Mouse (Mus musculus): ENCODE data around the gene Gpr182. TPM values are rescaled to one million over a fixed set of nuclear protein-coding genes. Genes with fewer than 3 reads are reported as not detected.

The Gpr182 gene
- polyA plus RNA-seq, 1 experiment from 2014 or later = 15.2 TPM

- Histone ChIP-seq H3K4me1 (peaks cover 18% of the 10 kb centered on the region), H3K4me3 (no peak overlapping the region), H3K27ac (0 out of 2 replicates have a peak overlapping the region, but pooled peaks have one; percentile 23), H3K36me3 (0 out of 2 replicates have a peak, but pooled peaks cover 6% of the 10 kb centered on the region), H3K27me3 (ENCODE audit: insufficient read depth, poor library complexity, severe bottlenecking) (no peaks in the 10 kb centered on the region), H3K9me3 (no peaks in the 10 kb centered on the region)
- WGBS = 65% methylated on average over 6 of the region's 6 CpGs
- DNase-seq (ENCODE audit: low spot score) = no peak
Measured at GRCm38 (mm10) chr10:127754566-127755166, 3.1 kb upstream of the Gpr182 start.

- H3K4me3 ChIP-seq = peak overlapping the region; percentile 58
- no peaks in the 10 kb centered on the region for H3K27me3 ChIP-seq (ENCODE audit: insufficient read depth, poor library complexity, severe bottlenecking)
- H3K9me3 ChIP-seq = no peaks in the 10 kb centered on the region
- H3K4me1 ChIP-seq = peaks cover 34% of the 10 kb centered on the region
- WGBS = 44% methylated on average over 24 of the region's 24 CpGs
- peak overlapping the region; percentile 72 for H3K27ac ChIP-seq
- peaks cover 40% of the 10 kb centered on the region for H3K36me3 ChIP-seq
- DNase-seq (ENCODE audit: low spot score) = peak; percentile 71
Measured at GRCm38 (mm10) chr10:127750136-127750777, 1.3 kb downstream of the Gpr182 start.

DNA sequence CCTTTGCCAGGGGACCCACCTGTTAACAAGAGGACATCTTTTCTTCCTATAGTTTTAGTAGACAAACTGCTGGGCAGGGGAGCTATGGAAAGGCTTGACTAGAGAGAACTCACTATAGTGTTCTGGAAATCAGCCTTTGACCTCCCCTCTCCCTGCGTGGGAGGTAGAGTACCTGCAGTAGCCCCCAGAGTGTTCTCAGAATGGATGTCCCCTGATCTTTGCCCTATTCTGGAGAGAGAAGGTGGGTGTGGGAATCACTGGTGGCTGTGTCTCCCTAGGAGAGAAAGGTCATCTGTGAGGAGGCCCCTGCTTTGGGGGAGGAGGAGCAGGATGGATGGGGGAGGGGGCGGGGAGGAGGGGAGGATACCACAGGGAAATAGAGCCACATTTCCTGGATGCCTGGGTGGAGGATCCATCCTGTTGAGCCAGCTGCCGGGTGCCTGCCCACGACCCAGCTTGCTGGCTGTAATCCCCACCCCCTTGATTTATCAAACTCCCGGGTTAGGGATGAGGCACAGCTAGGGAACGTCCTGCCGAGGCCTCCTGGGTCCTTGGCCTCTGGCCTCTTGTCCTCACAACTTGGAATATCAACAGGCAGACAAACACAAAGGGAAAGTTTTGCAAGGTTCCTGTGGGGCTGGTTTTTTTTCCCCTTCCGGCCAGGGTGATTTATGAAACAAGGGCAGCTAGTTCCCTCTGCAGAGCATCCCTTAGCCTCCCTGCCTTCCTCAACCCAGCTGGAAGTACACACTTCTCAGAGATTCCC is 2.5 kb downstream of the Gpr182 start:
- H3K4me3 ChIP-seq = peak overlapping the region; percentile 58

DNA sequence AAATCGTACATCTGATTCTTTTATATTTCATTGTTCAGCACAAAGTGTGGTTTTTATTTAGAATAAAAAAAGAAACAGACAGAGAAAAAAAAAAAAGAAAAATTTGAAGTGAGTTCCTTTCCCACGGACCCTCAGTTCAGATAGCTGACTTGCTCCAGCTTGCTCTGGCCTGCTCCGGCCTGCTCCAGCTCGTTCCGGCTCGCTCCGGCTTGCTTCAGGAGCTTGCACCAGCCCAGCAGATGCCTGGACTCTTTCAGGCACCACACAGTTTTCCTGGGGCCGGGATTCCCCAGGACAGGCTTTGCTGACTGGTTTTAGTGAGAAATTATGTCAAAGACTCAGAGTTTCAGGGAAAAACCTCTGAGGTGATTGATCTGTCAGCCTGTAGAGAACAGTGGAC is 4.3 kb downstream of the Gpr182 start:
- Histone ChIP-seq H3K4me3 (0 out of 2 replicates have a peak overlapping the region, but pooled peaks have one; percentile 29), H3K9me3 (no peaks in the 10 kb centered on the region), H3K27me3 (ENCODE audit: insufficient read depth, poor library complexity, severe bottlenecking) (no peaks in the 10 kb centered on the region), H3K4me1 (peaks cover 31% of the 10 kb centered on the region), H3K27ac (peak overlapping the region; percentile 56; the same call in 1 of the 2 replicates), H3K36me3 (peaks cover 68% of the 10 kb centered on the region)
- WGBS = 87% methylated on average over 8 of the region's 8 CpGs
- DNase-seq (ENCODE audit: low spot score) = no peak

More for the DNA sequence above, 2.5 kb downstream of the Gpr182 start:
- Histone ChIP-seq H3K27me3 (ENCODE audit: insufficient read depth, poor library complexity, severe bottlenecking) (no peaks in the 10 kb centered on the region), H3K9me3 (no peaks in the 10 kb centered on the region), H3K27ac (peak overlapping the region; percentile 72), H3K4me1 (peaks cover 31% of the 10 kb centered on the region), H3K36me3 (peaks cover 51% of the 10 kb centered on the region)
- WGBS = 10% methylated on average over 8 of the region's 8 CpGs
- no peak for DNase-seq (ENCODE audit: low spot score)

DNA sequence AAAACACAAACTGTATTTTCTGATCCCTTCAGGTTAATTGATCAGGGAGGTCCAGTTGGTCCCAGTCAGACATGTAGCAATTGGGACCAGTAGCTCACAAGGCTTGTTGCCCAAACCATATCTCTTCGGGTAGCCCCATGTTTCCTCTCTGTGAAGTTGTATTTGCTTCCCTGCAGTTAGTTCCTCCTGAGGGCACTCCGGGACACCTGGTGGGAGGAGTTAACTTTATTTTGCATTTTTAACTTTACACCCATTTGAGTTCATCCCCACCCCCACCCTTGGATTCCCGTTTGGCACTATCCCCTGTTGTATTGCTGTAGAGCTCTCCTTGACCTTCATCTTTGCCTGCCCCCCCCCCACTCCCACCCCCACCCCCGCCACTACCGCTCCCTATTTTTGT is 5.6 kb downstream of the Gpr182 start:
- Histone ChIP-seq H3K27me3 (ENCODE audit: insufficient read depth, poor library complexity, severe bottlenecking) (no peaks in the 10 kb centered on the region), H3K4me1 (peaks cover 33% of the 10 kb centered on the region), H3K4me3 (no peak overlapping the region), H3K27ac (no peak overlapping the region), H3K36me3 (peaks cover 79% of the 10 kb centered on the region), H3K9me3 (no peaks in the 10 kb centered on the region)
- WGBS = 72% methylated on average over 5 of the region's 5 CpGs
- DNase-seq (ENCODE audit: low spot score) = no peak

- Histone ChIP-seq H3K27ac (no peak overlapping the region), H3K4me3 (no peak overlapping the region), H3K36me3 (peaks cover 73% of the 10 kb centered on the region), H3K9me3 (no peaks in the 10 kb centered on the region), H3K27me3 (ENCODE audit: insufficient read depth, poor library complexity, severe bottlenecking) (no peaks in the 10 kb centered on the region), H3K4me1 (peaks cover 36% of the 10 kb centered on the region)
- 66% methylated on average over 5 of the region's 5 CpGs for WGBS
- DNase-seq (ENCODE audit: low spot score) = no peak
Measured at GRCm38 (mm10) chr10:127744661-127745060, 6.9 kb downstream of the Gpr182 start.

DNA sequence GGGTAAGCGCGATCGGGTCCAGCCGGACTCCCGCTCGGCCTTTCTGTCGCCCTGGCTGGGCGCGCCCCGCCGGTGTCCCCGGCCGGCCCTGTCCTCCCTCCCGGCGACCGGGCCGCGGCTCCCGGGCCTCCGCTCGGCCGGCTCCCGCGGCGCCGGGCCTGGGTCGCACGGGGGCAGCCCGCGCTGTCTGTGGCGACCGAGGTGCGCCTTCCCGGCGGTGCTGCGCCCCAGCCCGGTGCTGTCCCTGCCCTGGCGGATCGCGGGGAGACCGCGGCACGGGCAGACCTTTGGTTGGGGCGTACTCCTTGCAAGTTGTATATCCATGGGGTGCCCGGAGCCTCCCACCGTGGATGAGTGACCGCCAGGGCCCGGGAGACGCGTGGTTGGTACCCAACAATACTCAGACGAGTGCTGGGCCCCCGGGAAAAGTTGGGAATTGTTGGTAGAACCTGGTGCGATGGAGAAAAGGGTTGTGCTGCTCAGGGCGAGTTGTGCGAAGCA is 11.8 kb downstream of the Gpr182 start:
- Histone ChIP-seq H3K4me3 (peak overlapping the region; percentile 99), H3K27me3 (ENCODE audit: insufficient read depth, poor library complexity, severe bottlenecking) (no peaks in the 10 kb centered on the region), H3K4me1 (peaks cover 25% of the 10 kb centered on the region), H3K27ac (peak overlapping the region; percentile 96), H3K36me3 (peaks cover 35% of the 10 kb centered on the region), H3K9me3 (no peaks in the 10 kb centered on the region)
- DNase-seq (ENCODE audit: low spot score) = no peak
- 0% methylated on average over 53 of the region's 55 CpGs for WGBS

- peaks cover 25% of the 10 kb centered on the region for H3K4me1 ChIP-seq
- peaks cover 29% of the 10 kb centered on the region for H3K36me3 ChIP-seq
- H3K27me3 ChIP-seq (ENCODE audit: insufficient read depth, poor library complexity, severe bottlenecking) = no peaks in the 10 kb centered on the region
- peak within 1 kb of the TSS; percentile 96 for H3K27ac ChIP-seq
- H3K4me3 ChIP-seq = peak within 1 kb of the TSS; percentile 99
- peak; percentile 89 for DNase-seq (ENCODE audit: low spot score)
- 3% methylated on average over 61 of the region's 61 CpGs for WGBS
- no peaks in the 10 kb centered on the region for H3K9me3 ChIP-seq
Measured at GRCm38 (mm10) chr10:127739083-127739660, 12.4 kb downstream of the Gpr182 start, which contains the start of gene Zbtb39. Zbtb39 (plus strand) TSS chr10:127739538.

GRCm38 (mm10) chr10:127738151-127738882 is 13.2 kb downstream of the Gpr182 start:
- H3K27me3 ChIP-seq (ENCODE audit: insufficient read depth, poor library complexity, severe bottlenecking) = no peaks in the 10 kb centered on the region
- no peak for DNase-seq (ENCODE audit: low spot score)
- H3K4me1 ChIP-seq = peaks cover 30% of the 10 kb centered on the region
- WGBS = 39% methylated on average over 13 of the region's 13 CpGs
- H3K36me3 ChIP-seq = peaks cover 21% of the 10 kb centered on the region
- no peaks in the 10 kb centered on the region for H3K9me3 ChIP-seq
- H3K27ac ChIP-seq = peak overlapping the region; percentile 70; the same call in 1 of the 2 replicates
- peak overlapping the region; percentile 99; the same call in 1 of the 2 replicates for H3K4me3 ChIP-seq

DNA sequence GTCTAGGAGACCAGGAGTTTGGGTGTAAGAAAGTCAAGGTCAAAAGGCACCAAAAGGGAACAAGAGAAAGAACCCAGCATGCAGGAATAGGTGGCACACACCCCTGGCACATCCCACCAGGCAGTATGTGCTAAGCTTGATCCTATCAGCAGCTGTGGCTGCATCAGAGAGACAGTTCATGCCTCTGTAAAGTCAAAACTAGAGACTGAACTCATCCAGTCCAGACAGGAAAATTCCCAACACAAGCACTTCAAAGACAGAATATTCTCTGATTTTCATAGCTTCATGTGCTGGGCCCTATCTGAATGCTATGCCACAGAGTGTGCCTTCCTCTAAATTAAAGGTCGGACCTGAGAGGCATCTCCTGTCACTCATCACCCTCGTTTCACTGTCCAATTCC is 14.0 kb downstream of the Gpr182 start:
- H3K36me3 ChIP-seq = peaks cover 13% of the 10 kb centered on the region
- no peak for DNase-seq (ENCODE audit: low spot score)
- H3K27ac ChIP-seq = no peak overlapping the region
- peaks cover 30% of the 10 kb centered on the region for H3K4me1 ChIP-seq
- no peaks in the 10 kb centered on the region for H3K9me3 ChIP-seq
- WGBS = 14% methylated on average over 2 of the region's 2 CpGs
- H3K27me3 ChIP-seq (ENCODE audit: insufficient read depth, poor library complexity, severe bottlenecking) = no peaks in the 10 kb centered on the region
- no peak overlapping the region for H3K4me3 ChIP-seq

DNA sequence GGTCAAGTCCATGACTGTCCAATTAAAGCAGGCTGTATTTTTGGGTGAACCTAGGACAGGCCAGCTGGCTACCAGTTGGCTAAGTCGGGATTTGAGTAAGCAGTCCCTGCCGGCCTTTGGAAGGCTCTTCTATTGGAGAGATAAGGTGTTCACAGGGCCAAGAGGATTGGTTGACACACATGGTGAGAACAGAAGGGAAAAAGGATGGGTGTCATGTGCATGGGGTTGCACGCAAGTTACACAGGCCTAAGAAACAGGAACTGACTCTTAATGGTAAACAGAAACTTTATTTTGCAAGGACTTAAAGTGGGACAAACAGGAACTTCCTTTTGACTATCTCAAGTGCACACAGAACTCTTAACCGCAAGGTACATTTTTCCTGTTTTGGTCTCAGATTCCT is 14.6 kb downstream of the Gpr182 start:
- 50% methylated on average over 4 of the region's 4 CpGs for whole genome bisulfite sequencing
- H3K4me3 ChIP-seq = no peak overlapping the region
- no peaks in the 10 kb centered on the region for H3K9me3 ChIP-seq
- peaks cover 7% of the 10 kb centered on the region for H3K36me3 ChIP-seq
- no peak overlapping the region for H3K27ac ChIP-seq
- DNase-seq (ENCODE audit: low spot score) = no peak
- peaks cover 30% of the 10 kb centered on the region for H3K4me1 ChIP-seq
- H3K27me3 ChIP-seq (ENCODE audit: insufficient read depth, poor library complexity, severe bottlenecking) = no peaks in the 10 kb centered on the region

GRCm38 (mm10) chr10:127736266-127736665 is 15.3 kb downstream of the Gpr182 start:
- Histone ChIP-seq H3K27me3 (ENCODE audit: insufficient read depth, poor library complexity, severe bottlenecking) (no peaks in the 10 kb centered on the region), H3K4me3 (no peak overlapping the region), H3K4me1 (peaks cover 30% of the 10 kb centered on the region), H3K27ac (no peak overlapping the region), H3K9me3 (no peaks in the 10 kb centered on the region), H3K36me3 (peaks cover under 1% of the 10 kb centered on the region; the same call in 1 of the 2 replicates)
- DNase-seq (ENCODE audit: low spot score) = no peak
- 68% methylated on average over 2 of the region's 2 CpGs for WGBS
